Mouse (Mus musculus) MEL (cell line): ENCODE data around the gene Stat6. TPM values are rescaled to one million over a fixed set of nuclear protein-coding genes. Genes with fewer than 3 reads are reported as not detected.

Experiments
- DNase-seq: peaks from one replicate; pipeline ENCODE4 v3.0.0; 2011; ENCODE audit warnings: low read depth, low spot score
- H3K27ac ChIP-seq: 2 replicates; pipeline ENCODE4 v1.5.1; 2012; ENCODE audit warnings: low read depth, mild to moderate bottlenecking, control low read depth, low read length, moderate library complexity; ENCODE audit not compliant: control insufficient read depth
- H3K27me3 ChIP-seq, 2 experiments: fragments of 150-350 bp in 1 of 2; sonication (generic) in 1 of 2; 2 replicates each; pipeline ENCODE4 v1.6.1; 2012; ENCODE audit warnings: low read length in 2 of 2, mild to moderate bottlenecking in 2 of 2, improper control_type of control experiment in 1 of 2, moderate library complexity in 1 of 2; ENCODE audit not compliant: insufficient read depth in 2 of 2, control insufficient read depth in 1 of 2
- H3K36me3 ChIP-seq, 2 experiments: 2 replicates each; pipeline ENCODE4 v1.6.1; 2012 to 2014; ENCODE audit warnings: low read length in 2 of 2, improper control_type of control experiment in 1 of 2, inconsistent platforms in 1 of 2, mild to moderate bottlenecking in 1 of 2; ENCODE audit not compliant: insufficient read depth in 2 of 2, control insufficient read depth in 1 of 2
- H3K4me1 ChIP-seq, 2 experiments: fragments of 150-350 bp in 1 of 2; sonication (generic) in 1 of 2; 2 replicates each; pipeline ENCODE4 v1.6.1; 2012; ENCODE audit warnings: low read length in 2 of 2, improper control_type of control experiment in 1 of 2, mild to moderate bottlenecking in 1 of 2; ENCODE audit not compliant: insufficient read depth in 2 of 2, control insufficient read depth in 1 of 2
- H3K4me3 ChIP-seq, 2 experiments: fragments of 150-350 bp in 1 of 2; sonication (generic) in 1 of 2; 2 replicates each; pipeline ENCODE4 v1.5.1; 2012; ENCODE audit warnings: low read depth in 2 of 2, low read length in 2 of 2, mild to moderate bottlenecking in 2 of 2, moderate library complexity in 2 of 2, control low read depth in 1 of 2, improper control_type of control experiment in 1 of 2; ENCODE audit not compliant: control insufficient read depth in 1 of 2, insufficient read depth in 1 of 2
- H3K79me2 ChIP-seq: 2 replicates; pipeline ENCODE4 v1.6.1; 2012; ENCODE audit warnings: mild to moderate bottlenecking, low read length, moderate library complexity; ENCODE audit not compliant: control insufficient read depth, poor library complexity, insufficient read depth
- H3K9ac ChIP-seq: 2 replicates; pipeline ENCODE4 v1.6.1; 2012; ENCODE audit warnings: low read depth, mild to moderate bottlenecking, control low read depth, low read length, moderate library complexity; ENCODE audit not compliant: control insufficient read depth, poor library complexity, severe bottlenecking
- H3K9me3 ChIP-seq: fragments of 150-350 bp; sonication (generic); replicated peaks from 2 replicates; pipeline ENCODE4 v1.6.1; 2012; ENCODE audit warnings: mild to moderate bottlenecking, low read length, improper control_type of control experiment, moderate library complexity; ENCODE audit not compliant: insufficient read depth
- BHLHE40 ChIP-seq: IDR thresholded peaks from 2 replicates; pipeline ENCODE4 v1.6.1; 2012; ENCODE audit warnings: low read depth, mild to moderate bottlenecking, inconsistent platforms, low read length, improper control_type of control experiment, borderline replicate concordance
- E2F4 ChIP-seq: IDR thresholded peaks from 2 replicates; pipeline ENCODE4 v1.6.1; 2011; ENCODE audit warnings: low read depth, low read length, improper control_type of control experiment, borderline replicate concordance
- ETS1 ChIP-seq: IDR thresholded peaks from 2 replicates; pipeline ENCODE4 v1.6.1; 2012; ENCODE audit warnings: low read depth, mild to moderate bottlenecking, inconsistent platforms, low read length, improper control_type of control experiment, moderate library complexity
- GATA1 ChIP-seq: IDR thresholded peaks from 2 replicates; pipeline ENCODE4 v1.6.1; 2011; ENCODE audit warnings: low read depth, low read length, improper control_type of control experiment
- JUND ChIP-seq: IDR thresholded peaks from 2 replicates; pipeline ENCODE4 v1.6.1; 2011; ENCODE audit warnings: low read depth, mild to moderate bottlenecking, improper control_type of control experiment, low read length
- KAT2A ChIP-seq: conservative IDR thresholded peaks from 2 replicates; pipeline ENCODE4 v1.6.1; 2012; ENCODE audit warnings: low read depth, low read length, improper control_type of control experiment, inconsistent platforms
- MAFK ChIP-seq: IDR thresholded peaks from 2 replicates; pipeline ENCODE4 v1.6.1; 2011; ENCODE audit warnings: low read depth, mild to moderate bottlenecking, low read length, improper control_type of control experiment, borderline replicate concordance
- MAX ChIP-seq: IDR thresholded peaks from 2 replicates; pipeline ENCODE4 v1.6.1; 2011; ENCODE audit warnings: low read length, improper control_type of control experiment
- MAZ ChIP-seq: IDR thresholded peaks from 2 replicates; pipeline ENCODE4 v1.6.1; 2012; ENCODE audit warnings: low read depth, mild to moderate bottlenecking, inconsistent platforms, low read length, improper control_type of control experiment
- MEF2A ChIP-seq: IDR thresholded peaks from 2 replicates; pipeline ENCODE4 v1.6.1; 2014; ENCODE audit warnings: low read depth, mild to moderate bottlenecking, inconsistent platforms, low read length, improper control_type of control experiment; ENCODE audit not compliant: poor library complexity, insufficient replicate concordance, severe bottlenecking; ENCODE audit errors: extremely low read depth
- MYB ChIP-seq: IDR thresholded peaks from 2 replicates; pipeline ENCODE4 v1.6.1; 2011; ENCODE audit warnings: mild to moderate bottlenecking, low read depth, low read length, improper control_type of control experiment
- MYC ChIP-seq: IDR thresholded peaks from 2 replicates; pipeline ENCODE4 v1.6.1; 2011; ENCODE audit warnings: low read depth, mild to moderate bottlenecking, low read length, improper control_type of control experiment, moderate library complexity
- NELFE ChIP-seq: IDR thresholded peaks from 2 replicates; pipeline ENCODE4 v1.6.1; 2011; ENCODE audit warnings: low read depth, low read length, improper control_type of control experiment
- NRF1 ChIP-seq: IDR thresholded peaks from 2 replicates; pipeline ENCODE4 v1.6.1; 2014; ENCODE audit warnings: low read depth, mild to moderate bottlenecking, inconsistent platforms, low read length, improper control_type of control experiment, moderate library complexity; ENCODE audit not compliant: poor library complexity, insufficient read depth, severe bottlenecking
- POLR2A ChIP-seq, 2 experiments: IDR thresholded peaks; 2 replicates each; pipeline ENCODE4 v1.6.1; 2011 to 2012; ENCODE audit warnings: low read length in 2 of 2, mild to moderate bottlenecking in 2 of 2, control low read depth in 1 of 2, improper control_type of control experiment in 1 of 2, low read depth in 1 of 2, moderate library complexity in 1 of 2; ENCODE audit not compliant: control insufficient read depth in 1 of 2, insufficient read depth in 1 of 2, poor library complexity in 1 of 2
- POLR2AphosphoS5 ChIP-seq: IDR thresholded peaks from 2 replicates; pipeline ENCODE4 v1.6.1; 2012; ENCODE audit warnings: low read depth, borderline replicate concordance, mild to moderate bottlenecking, inconsistent platforms, low read length, moderate library complexity, mixed read lengths
- RAD21 ChIP-seq: IDR thresholded peaks from 2 replicates; pipeline ENCODE4 v1.6.1; 2011; ENCODE audit warnings: mild to moderate bottlenecking, low read depth, low read length, improper control_type of control experiment
- RCOR1 ChIP-seq: IDR thresholded peaks from 2 replicates; pipeline ENCODE4 v1.6.1; 2012; ENCODE audit warnings: low read depth, mild to moderate bottlenecking, inconsistent platforms, low read length, improper control_type of control experiment
- SIN3A ChIP-seq: IDR thresholded peaks from 2 replicates; pipeline ENCODE4 v1.6.1; 2012; ENCODE audit warnings: low read length, improper control_type of control experiment, inconsistent platforms
- SMC3 ChIP-seq: IDR thresholded peaks from 2 replicates; pipeline ENCODE4 v1.6.1; 2011; ENCODE audit warnings: low read depth, low read length, improper control_type of control experiment
- TAL1 ChIP-seq: IDR thresholded peaks from 2 replicates; pipeline ENCODE4 v1.6.1; 2012; ENCODE audit warnings: mild to moderate bottlenecking, inconsistent platforms, low read length, moderate library complexity, mixed read lengths
- UBTF ChIP-seq: IDR thresholded peaks from 2 replicates; pipeline ENCODE4 v1.6.1; 2012; ENCODE audit warnings: low read depth, mild to moderate bottlenecking, inconsistent platforms, low read length, improper control_type of control experiment, moderate library complexity, borderline replicate concordance; ENCODE audit not compliant: insufficient read depth
- USF2 ChIP-seq, 2 experiments: IDR thresholded peaks; 2 replicates each; pipeline ENCODE4 v1.6.1; 2011 to 2012; ENCODE audit warnings: improper control_type of control experiment in 2 of 2, low read length in 2 of 2, borderline replicate concordance in 1 of 2, inconsistent platforms in 1 of 2, low read depth in 1 of 2, mild to moderate bottlenecking in 1 of 2; ENCODE audit not compliant: insufficient read depth in 1 of 2
- ZC3H11A ChIP-seq: IDR thresholded peaks from 2 replicates; pipeline ENCODE4 v1.6.1; 2012; ENCODE audit warnings: low read depth, mild to moderate bottlenecking, inconsistent platforms, low read length, improper control_type of control experiment
- ZKSCAN1 ChIP-seq: IDR thresholded peaks from 2 replicates; pipeline ENCODE4 v1.6.1; 2012; ENCODE audit warnings: low read depth, mild to moderate bottlenecking, inconsistent platforms, low read length, improper control_type of control experiment, moderate library complexity
- ZMIZ1 ChIP-seq: IDR thresholded peaks from 2 replicates; pipeline ENCODE4 v1.6.1; 2012; ENCODE audit warnings: low read depth, mild to moderate bottlenecking, inconsistent platforms, low read length, improper control_type of control experiment, moderate library complexity
- polyA plus RNA-seq, 2 experiments: library from polyadenylated mRNA; stranded (reverse) in 1 of 2; unstranded in 1 of 2; fragments of >175 nt in 1 of 2; fragments of >200 nt in 1 of 2; gene quantifications; 2 replicates each; pipeline versions ENCODE4 v1.2.1 to v1.2.4; 2012; ENCODE audit warnings: low replicate concordance in 2 of 2, low read depth in 1 of 2; ENCODE audit not compliant: insufficient read length in 2 of 2, insufficient read depth in 1 of 2, missing spikeins in 1 of 2
- total RNA-seq: library from RNA; depleted of rRNA; stranded (reverse); fragments of 300-350 nt; gene quantifications from 2 replicates; pipeline ENCODE4 v1.2.3, GENCODE M21; 2012

Gene Stat6
- total and polyA plus RNA-seq, 3 experiments: 34.9 to 50.2 TPM; not detected in 1

GRCm38 (mm10) chr10:127707721-127708120, 64.9 kb downstream of the Stat6 start:
- no peak for DNase-seq
- TF ChIP-seq JUND: no peak
- no peak for TF ChIP-seq ETS1
- TF ChIP-seq MAFK: no peak
- no peak for TF ChIP-seq KAT2A
- no peak for TF ChIP-seq GATA1
- no peak for TF ChIP-seq ZC3H11A
- TF ChIP-seq RAD21: no peak
- TF ChIP-seq SMC3: no peak
- no peak for TF ChIP-seq POLR2A (IDR thresholded peaks at IDR 0.05; ENCODE audit: control insufficient read depth in 1 of 2, insufficient read depth in 1 of 2, low read depth in 1 of 2, low read length in 2 of 2, poor library complexity in 1 of 2)
- TF ChIP-seq POLR2AphosphoS5: no peak
- no peaks in the 10 kb centered on the region for H3K27me3 ChIP-seq

GRCm38 (mm10) chr10:127708850-127709370, 66.1 kb downstream of the Stat6 start:
- H3K36me3 ChIP-seq: no peaks in the 10 kb centered on the region
- H3K27me3 ChIP-seq: no peaks in the 10 kb centered on the region
- no peak for TF ChIP-seq MAZ
- TF ChIP-seq ZKSCAN1: no peak
- TF ChIP-seq MYC: no peak
- no peak for TF ChIP-seq NRF1
- TF ChIP-seq RAD21: no peak
- no peak for TF ChIP-seq RCOR1
- TF ChIP-seq, all 39 proteins: peak for 0
- H3K4me3 ChIP-seq: no peak overlapping the region
- no peak overlapping the region for H3K27ac ChIP-seq
- H3K4me1 ChIP-seq: peaks cover 0 to 7% of the 10 kb centered on the region in 2 experiments; a peak in 3 of 4 replicates
- no peak for DNase-seq
- H3K9ac ChIP-seq: no peak overlapping the region
- no peaks in the 10 kb centered on the region for H3K79me2 ChIP-seq
- no peaks in the 10 kb centered on the region for H3K9me3 ChIP-seq

More at GRCm38 (mm10) chr10:127707721-127708120, 64.9 kb downstream of the Stat6 start:
- Histone ChIP-seq H3K4me3 (no peak overlapping the region), H3K27ac (no peak overlapping the region), H3K36me3 (no peaks in the 10 kb centered on the region), H3K79me2 (no peaks in the 10 kb centered on the region), H3K9me3 (no peaks in the 10 kb centered on the region), H3K4me1 (peaks cover 0 to 7% of the 10 kb centered on the region in 2 experiments; a peak in 3 of 4 replicates), H3K9ac (no peak overlapping the region)

GRCm38 (mm10) chr10:127710331-127710730, 67.5 kb downstream of the Stat6 start:
- no peaks in the 10 kb centered on the region for H3K79me2 ChIP-seq
- H3K4me1 ChIP-seq: peaks cover 0 to 4% of the 10 kb centered on the region in 2 experiments; a peak in 2 of 4 replicates
- H3K4me3 ChIP-seq: no peak overlapping the region
- DNase-seq: no peak
- H3K27me3 ChIP-seq: no peaks in the 10 kb centered on the region
- no peaks in the 10 kb centered on the region for H3K9me3 ChIP-seq
- H3K9ac ChIP-seq: no peak overlapping the region
- H3K36me3 ChIP-seq: no peaks in the 10 kb centered on the region
- H3K27ac ChIP-seq: no peak overlapping the region
- TF ChIP-seq ZMIZ1 (no peak), MAX (no peak), MYB (no peak), UBTF (no peak), MEF2A (no peak), TAL1 (no peak), GATA1 (no peak), JUND (no peak), USF2 (IDR thresholded peaks at IDR 0.05; ENCODE audit: borderline replicate concordance in 1 of 2, insufficient read depth in 1 of 2, low read depth in 1 of 2, low read length in 2 of 2) (no peak), MAFK (no peak), SIN3A (no peak), NELFE (no peak), E2F4 (no peak), BHLHE40 (no peak)
